Mouse (Mus musculus) midbrain, embryonic 12.5 days (tissue): ENCODE measurements at regions not wholly inside any gene's neighbourhood (a gene's known extent, or its start where the extent isn't known, plus 50 kb on each side); places are given as distances from the start of the nearest gene placed in this dataset.

Source experiments
- ATAC-seq: fragments of 200-750 bp; cut with Nextera tagmentation; 2 replicates; pipeline ENCODE4 v1.8.0; 2017; ENCODE audit warnings: low read depth, moderate TSS enrichment, moderate library complexity; ENCODE audit not compliant: low FRiP score
- H3K27ac ChIP-seq: fragments of 300-500 bp; sonication (generic); replicated peaks from 2 replicates; pipeline ENCODE4 v1.5.1; 2016; ENCODE audit warnings: mild to moderate bottlenecking
- H3K27me3 ChIP-seq: fragments of 300-500 bp; sonication (generic); 2 replicates; pipeline ENCODE4 v1.6.1; 2016; ENCODE audit warnings: mild to moderate bottlenecking
- H3K36me3 ChIP-seq: fragments of 300-500 bp; sonication (generic); 2 replicates; pipeline ENCODE4 v1.6.1; 2016
- H3K4me1 ChIP-seq: fragments of 300-500 bp; sonication (generic); 2 replicates; pipeline ENCODE4 v1.6.1; 2016
- H3K4me2 ChIP-seq: fragments of 300-500 bp; sonication (generic); replicated peaks from 2 replicates; pipeline ENCODE4 v1.6.1; 2016; ENCODE audit warnings: mild to moderate bottlenecking, moderate library complexity
- H3K4me3 ChIP-seq: fragments of 300-500 bp; sonication (generic); 2 replicates; pipeline ENCODE4 v1.5.1; 2016; ENCODE audit warnings: mild to moderate bottlenecking
- H3K9ac ChIP-seq: fragments of 300-500 bp; sonication (generic); replicated peaks from 2 replicates; pipeline ENCODE4 v1.6.1; 2016; ENCODE audit warnings: mild to moderate bottlenecking, moderate library complexity
- H3K9me3 ChIP-seq: fragments of 300-500 bp; sonication (generic); 2 replicates; pipeline ENCODE4 v1.6.1; 2016; ENCODE audit warnings: mild to moderate bottlenecking
- WGBS: fragments of 180-500 bp; shearing (Covaris S2); methylation state at CpG from one replicate; pipeline ENCODE4 v1.1.7; 2016; 5-methylcytosine and 5-hydroxymethylcytosine counted together

- 41% methylated on average over 7 of the region's 7 CpGs for WGBS
Measured at GRCm38 (mm10) chr2:159422281-159422937, 627.8 kb downstream of the Dhx35 start.

GRCm38 (mm10) chr2:159428201-159428600, 633.6 kb downstream of the Dhx35 start:
- H3K4me1 ChIP-seq: no peaks in the 10 kb centered on the region
- H3K27me3 ChIP-seq: no peaks in the 10 kb centered on the region
- ATAC-seq: no peak
- no peaks in the 10 kb centered on the region for H3K36me3 ChIP-seq
- 80% methylated on average over 1 of the region's 1 CpGs for WGBS
- H3K27ac ChIP-seq: no peak overlapping the region
- no peak overlapping the region for H3K4me2 ChIP-seq
- no peak overlapping the region for H3K9ac ChIP-seq
- no peaks in the 10 kb centered on the region for H3K9me3 ChIP-seq
- H3K4me3 ChIP-seq: no peak overlapping the region

More at GRCm38 (mm10) chr2:159422281-159422937, 627.8 kb downstream of the Dhx35 start:
- H3K9me3 ChIP-seq: no peaks in the 10 kb centered on the region
- no peak overlapping the region for H3K27ac ChIP-seq
- H3K4me3 ChIP-seq: no peak overlapping the region
- no peaks in the 10 kb centered on the region for H3K36me3 ChIP-seq
- no peaks in the 10 kb centered on the region; the same call in 1 of the 2 replicates for H3K4me1 ChIP-seq
- no peak for ATAC-seq
- H3K9ac ChIP-seq: no peak overlapping the region
- no peaks in the 10 kb centered on the region for H3K27me3 ChIP-seq
- H3K4me2 ChIP-seq: no peak overlapping the region

GRCm38 (mm10) chr2:159430577-159431329, 636.1 kb downstream of the Dhx35 start:
- 86% methylated on average over 5 of the region's 5 CpGs for WGBS
- H3K36me3 ChIP-seq: no peaks in the 10 kb centered on the region
- H3K4me1 ChIP-seq: no peaks in the 10 kb centered on the region
- no peak overlapping the region for H3K4me2 ChIP-seq
- H3K9ac ChIP-seq: no peak overlapping the region
- ATAC-seq: no peak
- H3K4me3 ChIP-seq: no peak overlapping the region
- no peaks in the 10 kb centered on the region for H3K27me3 ChIP-seq
- no peak overlapping the region for H3K27ac ChIP-seq
- 0 out of 2 replicates have a peak, but pooled peaks cover 4% of the 10 kb centered on the region for H3K9me3 ChIP-seq

GRCm38 (mm10) chr2:159438961-159439360, 644.4 kb downstream of the Dhx35 start:
- H3K9me3 ChIP-seq: 0 out of 2 replicates have a peak, but pooled peaks cover 3% of the 10 kb centered on the region
- no peak for ATAC-seq
- H3K9ac ChIP-seq: no peak overlapping the region
- H3K36me3 ChIP-seq: no peaks in the 10 kb centered on the region
- no peak overlapping the region for H3K27ac ChIP-seq
- H3K4me2 ChIP-seq: no peak overlapping the region
- 87% methylated on average over 6 of the region's 6 CpGs for WGBS
- no peaks in the 10 kb centered on the region for H3K27me3 ChIP-seq
- H3K4me1 ChIP-seq: no peaks in the 10 kb centered on the region
- H3K4me3 ChIP-seq: no peak overlapping the region

GRCm38 (mm10) chr2:159443581-159443980, 649.0 kb downstream of the Dhx35 start:
- ATAC-seq: no peak
- Histone ChIP-seq H3K4me1 (no peaks in the 10 kb centered on the region), H3K9me3 (no peaks in the 10 kb centered on the region), H3K4me3 (no peak overlapping the region), H3K9ac (no peak overlapping the region), H3K27ac (no peak overlapping the region), H3K27me3 (no peaks in the 10 kb centered on the region), H3K36me3 (no peaks in the 10 kb centered on the region), H3K4me2 (no peak overlapping the region)
- WGBS: 25% methylated on average over 8 of the region's 8 CpGs

GRCm38 (mm10) chr2:159446434-159446833, 651.8 kb downstream of the Dhx35 start:
- ATAC-seq: no peak
- Histone ChIP-seq H3K36me3 (no peaks in the 10 kb centered on the region), H3K4me3 (no peak overlapping the region), H3K27ac (no peak overlapping the region), H3K4me1 (no peaks in the 10 kb centered on the region), H3K9ac (no peak overlapping the region), H3K4me2 (no peak overlapping the region), H3K27me3 (no peaks in the 10 kb centered on the region), H3K9me3 (no peaks in the 10 kb centered on the region)
- WGBS: 79% methylated on average over 5 of the region's 5 CpGs

- H3K9me3 ChIP-seq: no peaks in the 10 kb centered on the region
- H3K27me3 ChIP-seq: no peaks in the 10 kb centered on the region
- no peak overlapping the region for H3K9ac ChIP-seq
- no peak overlapping the region for H3K4me2 ChIP-seq
- no peaks in the 10 kb centered on the region for H3K36me3 ChIP-seq
- ATAC-seq: no peak
- WGBS: 86% methylated on average over 5 of the region's 5 CpGs
- no peaks in the 10 kb centered on the region for H3K4me1 ChIP-seq
- H3K27ac ChIP-seq: no peak overlapping the region
- no peak overlapping the region for H3K4me3 ChIP-seq
Measured at GRCm38 (mm10) chr2:159446886-159447285, 652.3 kb downstream of the Dhx35 start.

GRCm38 (mm10) chr2:159448976-159449375, 654.4 kb downstream of the Dhx35 start:
- no peak overlapping the region for H3K9ac ChIP-seq
- H3K27me3 ChIP-seq: no peaks in the 10 kb centered on the region
- WGBS: 85% methylated on average over 5 of the region's 5 CpGs
- ATAC-seq: no peak
- H3K4me1 ChIP-seq: no peaks in the 10 kb centered on the region
- H3K4me3 ChIP-seq: no peak overlapping the region
- no peak overlapping the region for H3K27ac ChIP-seq
- H3K4me2 ChIP-seq: no peak overlapping the region
- no peaks in the 10 kb centered on the region for H3K9me3 ChIP-seq
- H3K36me3 ChIP-seq: no peaks in the 10 kb centered on the region

GRCm38 (mm10) chr2:159451439-159451838, 656.8 kb downstream of the Dhx35 start:
- ATAC-seq: no peak
- no peak overlapping the region for H3K27ac ChIP-seq
- H3K4me1 ChIP-seq: no peaks in the 10 kb centered on the region
- WGBS: 87% methylated on average over 9 of the region's 9 CpGs
- no peaks in the 10 kb centered on the region for H3K27me3 ChIP-seq
- H3K9ac ChIP-seq: no peak overlapping the region
- no peak overlapping the region for H3K4me3 ChIP-seq
- H3K36me3 ChIP-seq: no peaks in the 10 kb centered on the region
- H3K4me2 ChIP-seq: no peak overlapping the region
- no peaks in the 10 kb centered on the region for H3K9me3 ChIP-seq

- no peak overlapping the region for H3K27ac ChIP-seq
- H3K4me2 ChIP-seq: no peak overlapping the region
- no peaks in the 10 kb centered on the region for H3K27me3 ChIP-seq
- no peak for ATAC-seq
- no peak overlapping the region for H3K4me3 ChIP-seq
- no peaks in the 10 kb centered on the region for H3K36me3 ChIP-seq
- no peak overlapping the region for H3K9ac ChIP-seq
- whole genome bisulfite sequencing: 78% methylated on average over 6 of the region's 6 CpGs
- H3K4me1 ChIP-seq: no peaks in the 10 kb centered on the region
- H3K9me3 ChIP-seq: no peaks in the 10 kb centered on the region
Measured at GRCm38 (mm10) chr2:159481399-159482080, 686.9 kb downstream of the Dhx35 start.

- H3K27me3 ChIP-seq: no peaks in the 10 kb centered on the region
- no peak overlapping the region for H3K27ac ChIP-seq
- no peaks in the 10 kb centered on the region for H3K4me1 ChIP-seq
- H3K36me3 ChIP-seq: no peaks in the 10 kb centered on the region
- no peak overlapping the region for H3K9ac ChIP-seq
- no peak overlapping the region for H3K4me3 ChIP-seq
- 72% methylated on average over 3 of the region's 3 CpGs for WGBS
- no peak overlapping the region for H3K4me2 ChIP-seq
- H3K9me3 ChIP-seq: no peaks in the 10 kb centered on the region
- ATAC-seq: no peak
Measured at GRCm38 (mm10) chr2:159491090-159491489, 696.5 kb downstream of the Dhx35 start.

GRCm38 (mm10) chr2:159498691-159499090, 704.1 kb downstream of the Dhx35 start:
- H3K27ac ChIP-seq: no peak overlapping the region
- H3K4me1 ChIP-seq: no peaks in the 10 kb centered on the region
- no peaks in the 10 kb centered on the region for H3K9me3 ChIP-seq
- no peak for ATAC-seq
- H3K9ac ChIP-seq: no peak overlapping the region
- H3K36me3 ChIP-seq: no peaks in the 10 kb centered on the region
- 73% methylated on average over 2 of the region's 2 CpGs for WGBS
- H3K4me2 ChIP-seq: no peak overlapping the region
- H3K4me3 ChIP-seq: no peak overlapping the region
- H3K27me3 ChIP-seq: no peaks in the 10 kb centered on the region
